Mouse (Mus musculus): Measurements from ENCODE around the gene Dpm3. TPM values are rescaled to one million over a fixed set of nuclear protein-coding genes. Genes with fewer than 3 reads are reported as not detected.

Dpm3 gene
- total RNA-seq, 2 experiments from 2014 or later: 44.2 to 90.9 TPM

DNA sequence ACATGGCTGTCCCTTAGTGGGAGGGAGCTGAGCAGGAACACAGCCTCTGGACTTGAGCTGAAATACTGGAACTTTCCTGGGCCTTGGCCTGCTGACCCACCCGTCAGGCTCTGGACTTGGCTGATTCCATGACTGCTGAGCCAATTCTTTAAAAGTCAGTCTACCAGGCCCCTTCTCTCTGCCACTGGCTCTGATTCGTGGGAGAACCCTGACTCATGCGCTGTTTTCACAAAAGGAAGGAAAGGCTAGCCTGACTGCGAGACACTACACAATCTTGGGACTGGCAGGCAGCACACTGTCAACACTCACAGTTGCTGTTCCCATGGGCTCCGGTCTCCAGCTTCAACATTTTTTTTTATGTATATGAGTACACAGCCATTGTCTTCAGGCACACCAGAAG lies 3.0 kb upstream of the Dpm3 start:
- no peak for ATAC-seq (replicated peaks; ENCODE audit: low FRiP score, low TSS enrichment, poor library complexity, severe bottlenecking)

DNA sequence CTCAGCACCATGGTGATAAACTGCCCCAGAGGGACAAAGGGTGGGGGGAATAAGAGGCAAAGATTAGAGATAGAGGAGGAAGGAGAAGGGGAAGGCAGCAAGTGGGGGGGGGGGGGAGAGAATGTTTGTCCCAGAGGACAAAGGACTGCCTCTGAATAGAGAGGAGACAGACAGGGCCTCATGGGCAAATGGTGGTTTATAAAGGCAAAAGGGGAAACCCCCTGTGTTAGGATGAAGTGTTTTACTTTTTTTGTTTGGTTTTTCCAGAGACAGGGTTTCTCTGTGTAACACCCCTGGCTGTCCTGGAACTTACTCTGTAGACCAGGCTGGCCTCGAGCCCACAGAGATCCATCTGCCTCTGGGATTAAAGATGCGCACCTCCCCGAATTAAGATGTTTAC lies 1.1 kb downstream of the Dpm3 start:
- no peak for ATAC-seq (replicated peaks; ENCODE audit: low FRiP score, low TSS enrichment, poor library complexity, severe bottlenecking)

DNA sequence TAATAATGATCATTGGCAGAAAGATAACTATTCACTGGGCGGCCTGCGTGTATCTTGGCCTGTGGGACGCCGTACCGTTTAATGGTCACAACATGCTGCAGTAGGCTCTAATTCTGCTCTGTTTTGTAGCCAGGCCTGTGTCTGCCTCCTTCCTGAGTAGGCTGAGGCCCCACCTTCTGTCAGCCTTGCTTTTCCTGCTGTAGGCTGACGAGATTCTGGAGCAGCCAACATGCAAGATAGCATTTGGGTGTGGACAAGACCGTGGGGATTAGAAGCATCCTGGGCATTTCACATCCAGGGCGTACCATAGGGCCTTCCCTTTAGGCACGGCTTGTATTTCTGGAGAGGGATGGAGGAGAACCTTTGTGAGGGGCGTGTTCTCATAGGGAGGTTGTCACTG lies 3.3 kb downstream of the Dpm3 start:
- ATAC-seq (replicated peaks; ENCODE audit: low FRiP score, low TSS enrichment, poor library complexity, severe bottlenecking): no peak

DNA sequence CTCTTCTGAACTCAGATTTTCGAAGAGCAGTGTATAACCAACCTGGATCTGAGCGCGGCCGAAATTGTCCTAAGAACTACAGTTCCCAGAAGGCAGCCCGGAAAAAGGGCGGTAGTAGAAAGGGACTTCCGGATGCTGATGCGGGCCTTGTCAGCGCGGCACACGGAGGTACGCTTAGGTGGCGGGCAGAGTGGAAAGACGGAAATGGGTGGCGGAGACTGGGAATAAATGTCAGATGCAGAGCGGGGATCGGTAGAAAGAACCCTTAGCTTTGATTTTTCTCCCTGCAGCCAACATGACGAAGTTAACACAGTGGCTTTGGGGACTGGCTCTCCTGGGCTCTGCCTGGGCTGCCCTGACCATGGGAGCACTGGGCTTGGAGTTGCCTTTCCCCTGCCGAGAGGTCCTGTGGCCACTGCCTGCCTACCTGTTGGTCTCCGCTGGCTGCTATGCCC lies 7.3 kb downstream of the Dpm3 start:
- ATAC-seq (replicated peaks; ENCODE audit: low FRiP score, low TSS enrichment, poor library complexity, severe bottlenecking): peak; percentile 91

DNA sequence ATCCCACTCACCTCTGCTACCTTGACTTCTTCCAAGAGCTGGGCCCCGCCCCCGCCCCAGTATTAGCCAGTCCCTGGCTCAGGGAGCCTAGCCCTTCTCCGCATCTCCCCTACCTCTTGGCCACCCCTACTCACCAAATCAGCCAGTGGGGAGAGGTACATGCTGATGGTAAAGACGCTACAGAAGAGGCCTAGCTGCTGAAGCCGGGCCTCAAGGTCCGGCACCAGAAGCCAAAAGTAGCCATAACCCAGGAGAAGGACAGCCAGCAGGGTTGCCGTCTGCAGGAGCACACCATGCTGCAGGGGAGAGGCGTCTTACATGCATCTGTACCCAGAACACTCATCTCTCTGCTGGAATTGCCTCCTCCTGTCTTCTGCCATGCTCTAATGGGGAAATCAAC lies 9.8 kb downstream of the Dpm3 start:
- ATAC-seq (replicated peaks; ENCODE audit: low FRiP score, low TSS enrichment, poor library complexity, severe bottlenecking): no peak

DNA sequence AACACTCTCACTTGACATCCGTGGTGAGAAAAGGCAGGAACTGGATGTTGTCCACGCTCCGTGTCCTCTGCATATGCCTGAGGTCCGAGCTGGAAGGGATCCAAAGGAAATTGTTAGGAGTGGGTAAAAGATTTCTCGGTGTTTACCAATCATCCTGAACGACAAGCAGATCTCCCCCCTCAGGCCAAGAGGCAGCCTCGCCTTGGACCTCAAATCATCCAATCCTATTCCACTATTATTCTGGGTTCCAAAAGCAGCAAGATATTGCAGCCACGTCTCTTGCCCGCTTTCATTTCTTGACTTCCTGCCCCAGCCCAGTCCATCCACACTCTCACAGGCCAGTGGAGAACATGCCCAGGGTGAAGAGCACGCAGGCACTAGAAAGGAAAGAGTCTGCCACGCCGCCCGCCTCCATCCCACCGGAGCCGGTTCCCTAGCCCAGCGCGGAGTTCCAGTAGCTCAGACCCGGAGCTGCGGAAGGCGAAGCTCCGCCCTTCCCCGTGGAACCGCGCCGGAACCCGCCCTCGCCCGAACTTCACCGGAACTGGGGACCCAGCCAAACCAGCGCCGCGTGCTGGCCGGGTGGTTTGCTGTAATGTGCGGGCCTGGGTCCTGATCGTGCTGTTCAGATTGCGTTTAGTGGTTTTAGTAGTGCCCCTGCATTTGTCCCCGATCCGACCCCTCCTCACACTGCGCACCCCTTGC lies 11.0 kb downstream of the Dpm3 start, which contains the start of gene Slc50a1:
Gene Slc50a1, minus strand, starts transcription at position 520 of the 705 bp plus-strand sequence.
- peak; percentile 71 for ATAC-seq (replicated peaks; ENCODE audit: low FRiP score, low TSS enrichment, poor library complexity, severe bottlenecking)

DNA sequence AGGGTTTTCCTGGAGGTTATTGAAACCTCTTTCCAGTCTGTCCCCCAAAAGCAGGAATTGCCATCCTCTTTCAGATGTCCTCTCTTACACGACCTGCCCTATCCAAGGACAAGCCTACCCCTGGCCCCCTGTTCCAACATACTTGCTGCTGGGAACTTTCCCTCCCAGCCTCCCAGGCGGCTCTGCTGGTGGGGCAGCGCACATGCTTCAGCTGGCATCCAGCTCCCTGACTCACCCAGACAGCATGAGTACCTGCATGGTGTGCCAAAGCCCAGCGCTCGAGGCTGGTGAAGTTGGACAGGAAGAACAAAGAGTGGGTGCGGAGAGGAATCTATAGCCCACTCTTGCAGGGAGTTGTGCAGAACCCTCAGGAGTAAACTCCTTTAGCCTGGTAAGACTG lies 11.7 kb downstream of the Dpm3 start:
- no peak for ATAC-seq (replicated peaks; ENCODE audit: low FRiP score, low TSS enrichment, poor library complexity, severe bottlenecking)

DNA sequence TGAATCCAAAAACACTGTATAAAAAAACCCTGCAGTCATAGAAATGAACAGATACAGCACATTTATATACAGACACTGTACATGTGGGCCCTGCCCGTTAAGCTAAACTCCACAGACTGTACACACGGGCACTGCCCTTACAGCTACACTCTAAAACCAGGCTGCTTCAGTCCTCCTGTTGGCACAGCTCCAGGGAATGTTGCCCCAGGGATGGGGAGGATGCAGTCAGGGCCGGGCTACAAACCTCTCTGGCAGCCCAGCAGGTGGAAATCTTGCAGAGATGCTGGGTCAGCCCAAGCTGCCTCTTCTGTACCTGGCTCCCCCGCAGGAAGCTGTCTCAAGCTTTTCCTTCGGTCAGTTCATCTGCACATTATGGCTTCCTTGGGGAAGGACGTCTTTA lies 12.6 kb downstream of the Dpm3 start:
- ATAC-seq (replicated peaks; ENCODE audit: low FRiP score, low TSS enrichment, poor library complexity, severe bottlenecking): no peak

DNA sequence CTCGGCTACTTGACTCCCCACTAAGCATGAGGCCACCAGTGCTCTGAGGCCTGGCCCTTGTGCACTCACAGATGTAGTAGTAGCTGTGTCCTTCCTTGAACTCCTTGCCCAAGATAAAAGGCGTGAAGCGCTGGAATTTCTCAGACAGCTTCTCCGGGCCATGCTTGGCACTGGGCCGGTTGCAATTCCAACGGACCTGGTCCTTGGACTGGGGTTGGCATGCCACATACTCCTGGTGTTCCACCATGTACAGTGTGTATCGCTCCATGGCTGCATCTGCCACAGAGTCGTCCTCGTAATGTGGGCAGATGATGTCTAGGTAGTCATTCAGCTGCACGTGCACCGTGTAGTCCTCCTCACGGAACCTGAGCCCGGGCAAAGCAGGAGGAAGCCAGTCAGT lies 16.9 kb downstream of the Dpm3 start:
- ATAC-seq (replicated peaks; ENCODE audit: low FRiP score, low TSS enrichment, poor library complexity, severe bottlenecking): no peak

DNA sequence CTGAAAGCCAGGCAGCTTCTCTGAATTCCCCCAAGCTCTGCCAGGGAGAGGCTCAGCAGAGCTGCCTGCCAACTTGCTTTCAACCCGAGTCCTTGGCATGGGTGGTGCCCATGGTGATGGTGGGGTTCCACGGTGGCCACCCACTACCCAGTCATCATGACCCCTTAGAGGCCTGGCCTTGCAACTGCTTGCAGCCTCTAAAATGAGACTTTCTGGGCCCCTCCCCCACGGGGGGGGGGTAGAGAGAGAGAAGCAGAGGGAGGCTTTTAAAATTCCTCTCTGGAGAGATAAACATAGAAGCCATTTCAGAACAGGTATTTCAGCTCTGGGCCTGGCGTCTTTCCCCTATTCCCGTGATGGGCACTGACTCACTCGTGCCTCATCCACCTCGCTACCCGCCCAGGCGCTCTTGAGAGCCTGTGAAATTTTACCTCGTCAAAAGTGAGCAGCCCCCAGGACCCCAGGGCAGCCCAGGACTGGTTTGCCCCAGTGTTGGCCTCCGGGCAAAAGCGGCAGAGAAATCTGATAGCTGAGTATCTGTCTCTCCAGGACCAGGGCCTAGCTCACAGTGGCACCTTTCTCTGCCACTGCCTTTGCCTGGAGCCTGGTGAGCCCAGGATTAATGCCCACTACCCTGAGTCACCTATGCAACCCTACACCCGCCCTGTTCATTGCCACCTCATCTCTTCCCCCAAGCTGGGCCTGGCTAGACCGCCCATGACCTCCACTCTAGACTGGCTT lies 18.3 kb downstream of the Dpm3 start:
- ATAC-seq (replicated peaks; ENCODE audit: low FRiP score, low TSS enrichment, poor library complexity, severe bottlenecking): no peak

DNA sequence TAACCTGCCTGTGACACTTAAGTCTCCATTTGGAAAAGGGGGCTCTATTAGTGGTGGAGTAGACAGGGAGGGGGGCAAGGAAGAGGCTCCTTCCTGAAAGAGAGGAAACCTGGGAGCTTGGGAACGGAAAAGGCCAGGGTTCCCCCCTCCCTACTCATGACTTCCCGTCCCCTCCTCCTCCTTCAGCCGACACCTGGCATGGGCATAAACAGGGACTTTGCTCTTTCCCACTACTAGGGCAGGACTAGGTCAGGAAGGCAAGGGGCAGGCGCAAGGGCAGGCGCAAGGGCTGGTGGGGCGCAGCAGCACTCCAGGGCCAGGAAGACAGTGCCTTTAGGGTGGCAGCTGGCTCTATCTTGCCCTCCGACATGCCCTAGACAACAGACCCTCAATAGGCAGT lies 18.9 kb downstream of the Dpm3 start:
- no peak for ATAC-seq (replicated peaks; ENCODE audit: low FRiP score, low TSS enrichment, poor library complexity, severe bottlenecking)

DNA sequence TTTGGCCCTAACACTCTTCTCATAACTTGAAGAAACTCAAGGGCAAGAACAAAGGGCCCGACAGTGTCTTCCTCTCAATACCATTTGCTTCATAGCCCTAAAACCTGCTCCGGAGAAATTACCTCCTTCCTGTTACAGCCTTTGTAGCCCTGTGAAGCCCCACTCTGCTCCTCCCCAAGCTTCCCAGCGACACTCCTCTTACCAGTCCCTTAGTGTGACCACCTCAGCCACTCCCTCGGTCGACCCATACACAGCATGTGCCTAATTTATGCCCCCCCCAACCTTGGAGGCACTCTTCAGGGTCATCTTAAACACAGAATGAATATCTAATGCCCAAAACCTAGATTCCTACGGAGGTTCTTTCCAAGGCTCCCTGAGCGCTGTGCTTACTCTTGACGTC lies 19.5 kb downstream of the Dpm3 start:
- ATAC-seq (replicated peaks; ENCODE audit: low FRiP score, low TSS enrichment, poor library complexity, severe bottlenecking): no peak

DNA sequence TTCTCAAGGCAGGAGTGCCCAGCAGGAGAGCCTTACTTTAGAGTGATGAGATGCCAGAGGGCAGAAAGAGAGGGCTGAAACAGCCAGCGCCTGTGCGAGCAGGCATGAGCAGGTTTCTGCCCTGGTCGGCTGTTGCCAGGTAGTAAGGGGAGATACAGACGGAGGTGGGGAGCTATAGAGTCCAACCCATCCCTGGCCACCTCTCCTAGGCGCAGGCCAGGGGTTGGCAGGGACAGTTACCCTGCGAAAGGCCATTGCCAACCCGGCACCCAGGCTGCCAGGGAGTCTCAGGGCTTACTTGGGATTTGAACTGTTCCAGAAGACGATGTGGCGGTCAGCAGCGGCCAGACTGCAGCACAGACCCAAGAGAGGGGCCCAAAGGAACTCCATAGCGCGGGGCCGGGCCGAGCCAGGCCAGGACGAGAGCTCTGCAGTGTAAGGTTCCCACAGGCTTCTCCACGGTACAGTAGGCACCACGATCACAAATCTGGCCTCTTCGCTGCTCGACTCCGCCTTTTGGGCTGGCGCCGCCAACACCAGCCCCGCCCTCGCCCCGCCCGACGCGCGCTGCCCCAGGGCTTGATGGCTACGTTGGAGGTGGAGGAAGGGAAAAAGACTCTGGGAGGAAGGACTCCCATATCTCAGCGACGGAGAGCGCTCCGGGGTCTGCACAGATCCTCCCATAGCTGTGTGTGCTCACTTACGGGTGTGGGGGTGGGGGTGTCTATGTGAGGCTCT lies 20.2 kb downstream of the Dpm3 start:
- ATAC-seq (replicated peaks; ENCODE audit: low FRiP score, low TSS enrichment, poor library complexity, severe bottlenecking): peak; percentile 42

DNA sequence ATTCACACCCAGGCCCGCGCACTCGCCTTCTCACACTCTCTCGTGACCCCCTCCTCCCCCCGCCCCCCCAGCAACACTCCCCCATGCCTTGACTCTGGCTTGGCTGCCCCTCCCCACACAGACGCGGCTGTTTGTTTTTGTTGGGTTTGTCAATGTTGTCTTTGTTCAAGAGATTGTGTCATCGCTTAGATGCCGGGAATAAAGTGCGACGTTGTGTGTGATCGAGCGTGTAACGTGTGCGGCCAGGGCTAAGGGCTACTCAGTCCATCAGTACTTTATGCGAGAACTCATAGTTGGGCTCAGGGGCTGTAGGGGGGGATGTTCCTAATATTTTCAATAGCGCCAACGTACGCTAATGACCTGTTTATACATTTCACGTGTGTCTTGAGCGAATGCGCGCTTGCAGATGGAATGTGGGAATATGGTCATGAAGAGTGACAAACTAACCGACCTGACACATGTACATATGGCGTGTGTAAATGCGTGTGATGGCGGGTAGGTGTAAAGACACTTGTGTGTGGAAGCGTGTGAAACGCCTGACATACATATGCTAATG lies 21.0 kb downstream of the Dpm3 start:
- ATAC-seq (replicated peaks; ENCODE audit: low FRiP score, low TSS enrichment, poor library complexity, severe bottlenecking): no peak

DNA sequence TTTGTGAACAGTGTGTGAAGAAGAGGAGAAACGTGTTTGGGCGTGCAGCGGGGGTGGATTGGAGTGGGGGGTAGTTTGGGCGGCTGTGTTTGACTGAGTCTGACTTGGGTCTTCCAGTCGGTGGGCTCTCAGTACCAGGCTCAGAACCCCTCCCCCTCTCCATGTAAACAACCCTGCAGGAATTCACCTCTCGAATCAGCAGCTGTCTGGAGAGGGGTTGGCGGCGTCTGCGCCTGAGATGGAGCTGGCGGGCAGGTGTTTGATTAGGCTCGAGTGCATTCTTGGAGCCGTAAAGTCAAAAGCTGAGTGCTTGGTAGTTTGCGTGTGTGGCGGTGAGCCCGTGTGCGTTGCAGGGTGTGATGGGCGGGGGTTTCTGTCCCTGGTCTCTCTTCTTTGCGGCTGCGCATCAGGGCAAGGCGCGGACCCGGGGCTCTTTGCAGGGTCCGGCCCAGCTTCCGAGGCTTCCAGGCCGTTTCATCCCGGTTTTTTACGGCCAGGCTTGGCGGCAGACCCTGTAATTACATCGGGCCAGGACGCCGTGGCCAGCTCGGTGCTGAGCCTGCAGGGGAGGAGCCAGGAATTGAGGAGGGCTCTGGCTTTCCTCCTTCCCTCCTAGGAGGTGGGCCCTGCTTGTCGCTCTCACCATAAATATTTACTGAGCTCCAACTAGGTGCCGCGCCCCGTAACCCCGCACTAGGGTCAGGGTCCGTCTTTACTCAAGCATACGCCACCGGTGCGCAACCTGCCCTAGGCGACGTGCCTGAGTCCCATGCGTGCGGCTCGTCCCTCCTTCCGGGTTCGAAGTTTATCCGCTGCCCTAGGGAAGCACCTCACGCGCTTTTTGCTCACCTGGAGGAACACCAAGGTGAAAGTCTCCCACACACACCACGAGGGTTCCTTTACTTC lies 21.7 kb downstream of the Dpm3 start, which contains the start of gene Efna1:
Gene Efna1, minus strand, starts transcription at position 537 of the 906 bp plus-strand sequence.
- no peak for ATAC-seq (replicated peaks; ENCODE audit: low FRiP score, low TSS enrichment, poor library complexity, severe bottlenecking)

DNA sequence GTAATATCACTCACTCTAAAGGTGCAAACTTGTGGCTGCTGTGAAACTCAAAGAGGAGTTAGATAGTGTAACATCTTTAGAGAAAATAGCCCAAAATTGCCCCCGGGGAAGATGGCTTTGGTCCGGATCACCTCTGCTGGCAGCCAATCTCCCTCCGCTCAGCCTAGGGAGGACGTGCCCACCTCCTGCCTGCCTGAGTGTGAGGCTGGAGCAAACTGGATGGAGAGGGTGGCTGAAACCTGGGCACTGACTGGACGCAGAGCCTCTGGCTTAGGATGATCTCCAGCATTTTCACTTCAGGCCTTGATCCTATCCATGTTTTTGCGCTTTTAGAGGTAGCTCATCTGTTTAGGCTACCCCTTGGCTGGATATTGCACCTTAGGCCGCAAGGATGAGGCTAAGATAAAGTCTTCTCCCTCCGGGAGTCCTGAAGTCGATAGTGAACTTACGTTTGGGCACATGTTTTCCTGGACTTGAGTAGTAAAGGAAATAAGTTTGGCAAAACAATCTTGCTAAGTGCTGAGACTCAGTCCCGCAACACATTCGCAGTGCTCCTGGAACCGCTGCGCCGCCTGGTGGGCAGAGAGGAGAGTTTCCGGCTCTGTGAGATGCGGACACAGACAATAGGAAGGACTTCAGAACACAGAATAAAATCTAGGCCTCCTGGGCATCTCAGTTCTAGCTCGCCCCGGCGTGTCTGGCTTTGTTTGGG lies 22.6 kb downstream of the Dpm3 start:
- peak; percentile 88 for ATAC-seq (replicated peaks; ENCODE audit: low FRiP score, low TSS enrichment, poor library complexity, severe bottlenecking)

DNA sequence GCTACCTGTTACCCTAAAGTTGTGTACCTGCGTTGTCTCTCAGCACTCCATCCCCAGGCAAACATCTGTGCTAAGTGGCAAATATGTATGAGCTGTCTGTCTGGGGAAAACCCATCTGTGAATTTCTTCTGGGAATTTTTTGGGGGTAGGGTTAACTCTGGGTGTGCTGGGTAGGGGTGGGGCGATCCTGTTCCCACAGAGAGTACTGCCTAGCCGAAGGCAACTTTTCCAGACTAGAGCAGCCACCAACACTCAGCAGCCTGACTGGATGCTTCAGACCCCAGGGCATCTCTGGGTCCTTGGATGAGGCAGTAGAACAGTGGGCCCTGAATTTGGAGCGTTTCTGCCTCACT lies 23.1 kb downstream of the Dpm3 start:
- ATAC-seq (replicated peaks; ENCODE audit: low FRiP score, low TSS enrichment, poor library complexity, severe bottlenecking): no peak

DNA sequence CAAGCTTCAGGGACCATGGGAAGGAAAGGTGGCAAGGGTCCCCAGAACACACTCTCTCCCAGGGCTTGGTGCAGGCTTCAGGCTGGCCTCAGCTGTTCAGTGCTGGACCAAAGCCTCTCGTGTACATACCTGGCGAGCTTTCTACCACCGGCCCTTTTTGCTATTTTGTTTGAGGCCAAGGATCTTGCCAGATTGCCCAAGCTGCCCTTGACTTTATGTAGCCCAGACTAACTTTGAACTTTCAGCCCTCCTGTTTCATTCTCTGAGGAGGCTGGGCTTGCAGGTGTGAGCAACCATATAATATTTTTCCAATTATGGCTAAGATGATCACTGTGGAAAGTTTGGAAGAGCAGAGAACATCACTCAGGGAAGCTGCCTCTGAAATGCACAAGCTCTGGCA lies 25.1 kb downstream of the Dpm3 start:
- no peak for ATAC-seq (replicated peaks; ENCODE audit: low FRiP score, low TSS enrichment, poor library complexity, severe bottlenecking)

DNA sequence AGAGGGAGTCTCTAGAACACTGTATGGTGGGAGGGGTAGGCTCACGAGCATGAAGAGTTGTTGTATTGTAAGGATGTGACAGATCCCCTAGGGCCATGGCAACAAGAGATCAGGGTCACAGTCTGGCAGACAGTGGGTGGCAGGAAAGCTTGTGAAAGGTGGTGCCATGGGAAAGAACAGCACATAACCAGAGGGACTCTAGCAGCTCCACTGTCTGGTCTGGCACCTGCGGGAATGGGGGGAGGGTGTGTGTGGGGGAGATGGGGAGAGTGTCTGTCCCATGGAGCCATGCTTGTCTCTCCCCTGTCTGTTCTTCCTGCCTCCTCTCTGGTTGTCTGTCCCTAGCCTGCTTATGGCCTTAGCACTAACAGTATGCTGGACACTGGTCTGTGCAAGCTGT lies 26.4 kb downstream of the Dpm3 start:
- ATAC-seq (replicated peaks; ENCODE audit: low FRiP score, low TSS enrichment, poor library complexity, severe bottlenecking): no peak
